8 mouse cellular contexts compared by ENCODE assay signal in the genomic region with DNA sequence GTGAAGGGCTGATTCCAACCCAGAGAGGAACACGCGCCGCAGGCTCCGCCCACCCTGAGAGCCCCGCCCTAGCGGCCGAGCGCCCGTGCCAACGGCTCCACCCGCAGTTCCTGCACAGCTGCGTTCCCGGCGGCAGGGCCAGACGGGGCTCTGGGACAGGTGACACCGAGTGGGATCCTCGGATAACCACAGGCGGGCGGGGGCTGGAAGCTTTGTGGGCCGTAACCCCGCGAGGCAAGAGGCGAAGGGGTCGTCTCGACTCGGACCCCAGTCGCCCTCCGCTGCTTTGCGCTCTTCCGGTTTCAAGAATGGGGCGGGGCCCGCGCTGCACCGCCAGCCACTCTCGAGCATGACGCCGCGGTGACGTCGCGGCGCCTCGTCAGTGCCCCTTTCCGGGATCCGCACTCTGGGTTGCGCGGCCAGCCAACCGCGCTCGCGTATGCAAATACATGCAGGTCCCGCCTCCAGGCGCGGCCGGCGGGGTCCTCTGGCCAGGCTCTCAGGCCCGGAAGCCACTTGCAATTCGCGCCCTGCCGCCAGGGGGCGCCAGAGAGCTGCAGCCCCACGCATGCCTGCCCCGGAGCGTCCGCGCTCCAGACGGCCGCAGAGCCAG. TPM values are rescaled to one million over a fixed set of nuclear protein-coding genes. Genes with fewer than 3 reads are reported as not detected.
DNase-seq lines count a peak whose midpoint lies in the region; ATAC-seq lines count a peak whose summit lies in the region.

A gene (plus strand): TSS at position 63 of the 613 bp plus-strand sequence.

- peak; percentile 98 for DNase-seq in MN1 (ENCODE audit: low spot score)
- peak; percentile 96 for DNase-seq in cerebellum, adult 9-10 months
- peak; percentile 97 for DNase-seq in frontal cortex, adult 2 months (ENCODE audit: extremely low spot score in 1 of 2, low spot score in 1 of 2)
- peak; percentile 98 for DNase-seq in hindbrain, embryonic 11.5 days (ENCODE audit: low spot score)
- DNase-seq in layer of hippocampus, postnatal 10 days (ENCODE audit: low spot score in 2 of 2), result peak; percentile 94 to 97
- peak; percentile 98 for DNase-seq in lung, postnatal 10 days
- peak; percentile 97 for DNase-seq in ovary, postnatal 36 days (ENCODE audit: low spot score)
- DNase-seq in thymus, postnatal 25 days, result peak; percentile 97

- peak within 1 kb of the TSS; percentile 65; the same call in 1 of the 2 replicates for H3K27ac ChIP-seq in hindbrain, embryonic 11.5 days (ENCODE audit: low read depth, low read length)

- ATAC-seq in hindbrain, embryonic 11.5 days (ENCODE audit: low FRiP score), result peak; percentile 82

- H3K27me3 ChIP-seq in hindbrain, embryonic 11.5 days (ENCODE audit: control insufficient read depth, insufficient read depth, low read length), result no peaks in the 10 kb centered on the region

- H3K9me3 ChIP-seq in hindbrain, embryonic 11.5 days (ENCODE audit: control insufficient read depth, low read length), result no peaks in the 10 kb centered on the region

- H3K36me3 ChIP-seq in hindbrain, embryonic 11.5 days (ENCODE audit: control insufficient read depth, insufficient read depth, low read length), result peaks cover 4% of the 10 kb centered on the region; the same call in 1 of the 2 replicates

- H3K4me3 ChIP-seq in hindbrain, embryonic 11.5 days (ENCODE audit: low read depth, low read length), result peak within 1 kb of the TSS; percentile 69

- under 1% methylated on average over 61 of the region's 68 CpGs for WGBS in hindbrain, embryonic 11.5 days

- peak within 1 kb of the TSS; percentile 39 for H3K4me2 ChIP-seq in hindbrain, embryonic 11.5 days (replicated peaks; ENCODE audit: low read depth, low read length)

- H3K9ac ChIP-seq in hindbrain, embryonic 11.5 days (ENCODE audit: low read depth, low read length), result peak within 1 kb of the TSS; percentile 57; the same call in 1 of the 2 replicates

- H3K4me1 ChIP-seq in hindbrain, embryonic 11.5 days (replicated peaks; ENCODE audit: control insufficient read depth, insufficient read depth, low read length), result peaks cover 15% of the 10 kb centered on the region

RNA-seq across cellular contexts. Expression of the gene that starts here (rescaled TPM):
- 11.4 and 12.9 TPM in 2 replicates for polyA plus RNA-seq in frontal cortex, adult 2 months (2012; rRNA removed)
- polyA plus RNA-seq in hindbrain, embryonic 11.5 days (2014; fragmentation: Nextera tagmentation; extraction: Ambion mirVana), result 3.0 and 3.7 TPM in 2 replicates
- total RNA-seq in layer of hippocampus, postnatal 10 days (2021), result 10 to 100 TPM; 17.2 to 17.6 TPM

Comparison
In these comparisons a context has a peak if more than half of its experiments do, and no peak if none do; other contexts are left out.
1. Peak in every context shown above with its lines: DNase-seq, ATAC-seq, H3K4me3 ChIP-seq and H3K27ac ChIP-seq.